Mouse (Mus musculus) kidney, embryonic 16.5 days (tissue): ENCODE results near the gene Irak4. TPM values are rescaled to one million over a fixed set of nuclear protein-coding genes. Genes with fewer than 3 reads are reported as not detected.

ENCODE experiments used
- ATAC-seq: fragments of 200-750 bp; cut with Nextera tagmentation; 2 replicates; pipeline ENCODE4 v1.8.0; 2017; ENCODE audit warnings: moderate TSS enrichment; ENCODE audit not compliant: low FRiP score, low TSS enrichment
- H3K27ac ChIP-seq: fragments of 300-500 bp; sonication (generic); 2 replicates; pipeline ENCODE4 v1.5.1; 2014; ENCODE audit warnings: low read length
- H3K27me3 ChIP-seq: fragments of 300-500 bp; sonication (generic); 2 replicates; pipeline ENCODE4 v1.6.1; 2014; ENCODE audit warnings: low read length, control low read depth, mixed read lengths; ENCODE audit not compliant: insufficient read depth
- H3K36me3 ChIP-seq: fragments of 300-500 bp; sonication (generic); 2 replicates; pipeline ENCODE4 v1.6.1; 2014; ENCODE audit warnings: low read length, control low read depth, mixed read lengths; ENCODE audit not compliant: insufficient read depth
- H3K4me1 ChIP-seq: fragments of 300-500 bp; sonication (generic); 2 replicates; pipeline ENCODE4 v1.6.1; 2014; ENCODE audit warnings: low read length, control low read depth, mixed read lengths; ENCODE audit not compliant: insufficient read depth
- H3K4me2 ChIP-seq: fragments of 300-500 bp; sonication (generic); replicated peaks from 2 replicates; pipeline ENCODE4 v1.6.1; 2014; ENCODE audit warnings: low read depth, low read length
- H3K4me3 ChIP-seq: fragments of 300-500 bp; sonication (generic); 2 replicates; pipeline ENCODE4 v1.5.1; 2014; ENCODE audit warnings: mild to moderate bottlenecking, low read length
- H3K9ac ChIP-seq: fragments of 300-500 bp; sonication (generic); replicated peaks from 2 replicates; pipeline ENCODE4 v1.6.1; 2014; ENCODE audit warnings: low read length
- H3K9me3 ChIP-seq: fragments of 300-500 bp; sonication (generic); 2 replicates; pipeline ENCODE4 v1.6.1; 2016; ENCODE audit warnings: low read length, control low read depth
- WGBS: fragments of 180-500 bp; shearing (Covaris S2); extraction: QIAGEN DNeasy Blood & Tissue Kit; methylation state at CpG from one replicate; pipeline ENCODE4 v1.1.7; 2014; 5-methylcytosine and 5-hydroxymethylcytosine counted together
- polyA plus RNA-seq: library from polyadenylated mRNA; unstranded; fragments of >200 nt; fragmentation: Nextera tagmentation; extraction: Ambion mirVana; gene quantifications from 2 replicates; pipeline ENCODE4 v1.2.1, GENCODE M21; 2015

Gene Irak4
- polyA plus RNA-seq, 1 experiment from 2014 or later = 17.4 TPM

DNA sequence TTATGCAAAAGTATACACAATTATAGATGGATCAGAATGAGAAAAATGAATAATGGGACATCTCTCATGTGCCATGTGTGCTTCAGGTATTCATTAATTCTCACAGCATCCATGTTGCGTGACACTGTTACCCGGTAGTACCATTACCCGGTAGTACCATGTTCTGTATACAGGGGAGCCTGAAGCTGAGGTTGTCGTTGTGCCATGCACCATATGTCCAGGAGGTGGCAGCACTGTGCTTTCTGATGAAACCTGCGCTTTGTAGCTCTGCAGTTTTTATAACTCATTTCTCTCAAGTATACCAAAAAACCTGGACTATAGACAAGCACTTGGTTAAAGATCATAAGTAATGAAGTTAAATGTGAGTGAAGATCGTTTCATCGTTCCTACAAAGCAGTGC, 14.0 kb downstream of the Irak4 start:
- Histone ChIP-seq H3K36me3 (peaks cover 8% of the 10 kb centered on the region), H3K4me1 (no peaks in the 10 kb centered on the region), H3K4me2 (no peak overlapping the region), H3K27me3 (no peaks in the 10 kb centered on the region), H3K9ac (no peak overlapping the region), H3K27ac (no peak overlapping the region), H3K9me3 (no peaks in the 10 kb centered on the region), H3K4me3 (no peak overlapping the region)
- 23% methylated on average over 7 of the region's 7 CpGs for WGBS
- ATAC-seq = 0 out of 2 replicates have a peak, but pooled peaks have one; percentile 70

DNA sequence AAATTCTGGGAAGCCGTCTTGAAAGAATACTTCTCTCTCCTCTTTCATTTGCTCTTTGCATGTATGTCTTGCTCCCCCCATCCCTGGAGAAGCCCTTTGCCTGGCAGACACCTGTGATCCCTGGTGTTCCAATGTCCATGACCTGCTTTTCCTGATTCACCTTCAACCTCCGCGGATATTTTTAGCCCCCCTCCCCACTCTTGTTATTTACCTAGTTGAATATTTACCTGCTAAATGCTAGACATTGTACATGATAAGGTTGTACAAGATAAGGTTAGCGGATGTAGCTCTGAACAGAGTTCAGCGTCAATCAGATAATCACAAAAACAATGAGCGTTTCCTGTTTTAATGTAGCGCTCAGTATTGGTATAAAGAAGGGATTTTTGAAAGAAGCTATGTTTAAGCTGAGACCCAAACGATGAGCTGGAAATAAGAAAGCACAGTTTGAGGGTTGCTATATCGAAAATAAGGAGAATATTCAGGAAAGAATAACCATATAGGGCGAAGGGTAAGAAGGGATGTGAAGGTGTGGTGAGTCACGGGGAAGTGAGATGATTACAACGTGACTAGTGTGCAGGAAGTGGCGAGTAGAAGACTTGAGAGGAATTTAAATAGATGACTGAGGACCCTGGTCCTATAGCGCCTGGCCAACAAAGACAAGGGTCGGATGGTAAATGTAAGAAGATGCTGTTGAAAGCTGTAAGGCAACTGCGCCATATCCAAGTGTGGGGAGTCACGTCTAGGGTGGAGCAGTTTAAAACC, 15.6 kb downstream of the Irak4 start:
- Histone ChIP-seq H3K36me3 (peaks cover 4% of the 10 kb centered on the region; the same call in 1 of the 2 replicates), H3K27me3 (no peaks in the 10 kb centered on the region), H3K27ac (no peak overlapping the region), H3K4me2 (no peak overlapping the region), H3K9ac (no peak overlapping the region), H3K9me3 (no peaks in the 10 kb centered on the region), H3K4me1 (no peaks in the 10 kb centered on the region), H3K4me3 (no peak overlapping the region)
- no peak for ATAC-seq
- 76% methylated on average over 17 of the region's 17 CpGs for WGBS

DNA sequence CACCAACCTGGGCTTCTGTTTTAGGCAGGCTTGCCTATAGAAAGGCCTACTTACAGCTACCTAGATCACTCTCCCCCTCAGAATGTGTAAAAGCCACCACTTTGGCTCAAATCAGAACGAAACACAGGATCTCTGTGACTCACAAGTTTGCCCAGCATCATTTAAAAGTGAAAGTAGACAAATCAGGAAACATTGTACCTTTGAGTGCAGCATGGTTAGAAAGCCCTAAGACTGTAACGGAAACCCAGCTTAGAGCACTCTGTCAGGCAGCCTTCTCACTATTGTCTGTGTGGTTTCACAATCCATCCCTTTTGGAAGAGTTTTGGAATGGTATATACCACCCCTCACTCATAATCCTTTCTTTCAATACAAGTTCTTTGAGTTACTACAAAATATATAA, 21.5 kb downstream of the Irak4 start:
- H3K27ac ChIP-seq = no peak overlapping the region
- peaks cover 4% of the 10 kb centered on the region; the same call in 1 of the 2 replicates for H3K36me3 ChIP-seq
- 93% methylated on average over 2 of the region's 2 CpGs for WGBS
- H3K4me1 ChIP-seq = no peaks in the 10 kb centered on the region
- no peak for ATAC-seq
- no peaks in the 10 kb centered on the region for H3K9me3 ChIP-seq
- no peak overlapping the region for H3K4me3 ChIP-seq
- H3K27me3 ChIP-seq = no peaks in the 10 kb centered on the region
- H3K4me2 ChIP-seq = no peak overlapping the region
- no peak overlapping the region for H3K9ac ChIP-seq

DNA sequence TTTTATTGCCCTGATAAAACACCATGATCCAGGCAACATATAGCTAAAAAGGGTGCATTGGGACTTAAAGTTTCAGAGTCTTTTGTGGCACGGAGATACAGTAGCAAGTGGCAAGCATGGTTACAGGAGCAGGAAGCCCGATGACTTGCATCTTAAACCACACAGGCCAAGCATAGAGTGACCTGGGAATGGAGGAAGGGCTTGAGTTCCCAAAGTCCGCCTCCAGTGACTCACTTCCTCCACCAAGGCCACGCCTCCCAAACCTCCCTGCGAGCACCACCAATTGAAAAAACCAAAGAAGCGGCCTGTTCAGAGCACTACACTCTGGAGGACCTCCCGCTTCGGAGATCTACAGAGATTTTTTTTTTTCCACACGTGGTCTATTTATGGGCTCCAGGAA, 22.4 kb downstream of the Irak4 start:
- Histone ChIP-seq H3K36me3 (peaks cover 4% of the 10 kb centered on the region; the same call in 1 of the 2 replicates), H3K27ac (no peak overlapping the region), H3K4me3 (no peak overlapping the region), H3K9me3 (no peaks in the 10 kb centered on the region), H3K4me1 (no peaks in the 10 kb centered on the region), H3K27me3 (no peaks in the 10 kb centered on the region), H3K9ac (no peak overlapping the region), H3K4me2 (no peak overlapping the region)
- WGBS = 87% methylated on average over 9 of the region's 9 CpGs
- ATAC-seq = no peak

DNA sequence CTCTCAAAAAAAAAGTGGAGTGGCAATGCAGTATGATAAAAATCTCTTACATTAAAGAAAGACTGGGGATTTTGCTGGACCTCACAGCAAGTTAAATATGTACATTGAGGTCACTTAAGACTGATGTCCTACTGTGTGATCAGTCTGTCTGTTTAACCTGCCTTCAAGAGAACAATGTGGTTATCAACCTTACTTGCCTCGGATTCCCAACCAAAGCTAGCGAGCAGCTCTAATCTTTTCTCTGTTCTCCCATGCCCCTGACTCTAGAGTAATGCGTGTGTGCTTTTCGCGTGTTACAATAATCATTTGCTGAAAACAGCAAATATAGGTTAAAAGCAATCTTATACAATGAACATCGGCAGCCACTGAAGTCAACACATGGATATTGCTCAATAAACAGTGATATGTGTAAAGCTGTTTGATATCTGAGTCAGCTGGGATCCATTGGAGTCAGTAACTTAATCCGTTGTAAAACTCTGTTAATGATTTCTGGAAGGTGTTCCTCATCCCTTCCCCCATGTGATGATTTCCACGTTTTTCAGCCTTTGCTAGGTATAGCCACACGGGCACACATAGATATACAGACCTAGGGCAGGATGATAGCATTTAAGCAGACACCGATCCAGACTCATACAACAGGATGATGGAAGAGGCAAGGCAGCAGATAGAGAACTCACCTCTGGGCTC, 25.2 kb downstream of the Irak4 start:
- Histone ChIP-seq H3K9ac (no peak overlapping the region), H3K27me3 (no peaks in the 10 kb centered on the region), H3K4me2 (no peak overlapping the region), H3K4me3 (no peak overlapping the region), H3K27ac (no peak overlapping the region), H3K9me3 (no peaks in the 10 kb centered on the region), H3K4me1 (no peaks in the 10 kb centered on the region), H3K36me3 (no peaks in the 10 kb centered on the region)
- ATAC-seq = no peak
- WGBS = 80% methylated on average over 10 of the region's 10 CpGs

DNA sequence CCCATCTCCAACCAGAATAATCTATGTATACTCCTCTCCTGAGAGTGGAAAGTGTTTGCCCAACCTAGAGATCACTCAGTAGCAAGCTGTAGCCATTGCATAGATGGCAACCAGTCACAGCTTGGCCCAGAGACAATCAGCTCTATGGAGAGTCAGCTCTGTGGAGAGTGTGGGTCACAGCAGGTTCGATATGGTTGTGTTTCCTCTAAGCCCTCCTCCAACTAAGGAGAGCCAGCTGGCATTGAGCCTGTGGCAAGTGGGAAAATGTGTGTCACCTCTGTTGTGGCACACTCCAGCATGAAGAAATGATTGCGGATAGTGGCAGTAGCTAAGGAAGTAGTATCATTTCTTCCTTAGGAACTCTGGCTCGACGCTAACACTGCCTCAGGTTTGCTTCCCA, 28.1 kb downstream of the Irak4 start:
- no peaks in the 10 kb centered on the region for H3K36me3 ChIP-seq
- no peak overlapping the region for H3K4me3 ChIP-seq
- H3K27me3 ChIP-seq = no peaks in the 10 kb centered on the region
- no peaks in the 10 kb centered on the region for H3K4me1 ChIP-seq
- 88% methylated on average over 4 of the region's 4 CpGs for WGBS
- H3K27ac ChIP-seq = no peak overlapping the region
- H3K4me2 ChIP-seq = no peak overlapping the region
- ATAC-seq = no peak
- no peak overlapping the region for H3K9ac ChIP-seq
- no peaks in the 10 kb centered on the region for H3K9me3 ChIP-seq

DNA sequence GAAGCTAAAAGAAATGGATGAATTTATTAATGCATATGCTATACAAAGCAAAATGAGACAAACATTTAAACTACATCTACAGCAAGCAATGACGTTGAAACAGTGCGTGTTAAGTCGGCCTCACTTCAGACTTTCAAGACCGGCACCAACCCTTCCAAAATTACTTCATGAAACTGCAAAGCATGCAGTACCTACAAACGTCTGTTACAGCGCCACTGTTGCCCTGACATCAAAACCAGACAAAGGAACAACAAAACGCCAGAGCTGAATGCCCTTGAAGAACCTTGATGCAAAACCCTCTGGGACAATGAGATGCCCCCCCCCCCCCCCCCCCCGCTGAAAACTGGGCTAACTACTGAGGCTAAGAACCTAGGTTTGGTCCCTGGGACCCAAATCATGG, 29.3 kb downstream of the Irak4 start:
- ATAC-seq = no peak
- WGBS = 63% methylated on average over 8 of the region's 8 CpGs
- no peak overlapping the region for H3K9ac ChIP-seq
- H3K4me2 ChIP-seq = no peak overlapping the region
- H3K27ac ChIP-seq = no peak overlapping the region
- no peaks in the 10 kb centered on the region for H3K9me3 ChIP-seq
- no peaks in the 10 kb centered on the region for H3K27me3 ChIP-seq
- no peaks in the 10 kb centered on the region for H3K36me3 ChIP-seq
- H3K4me3 ChIP-seq = no peak overlapping the region
- no peaks in the 10 kb centered on the region for H3K4me1 ChIP-seq

DNA sequence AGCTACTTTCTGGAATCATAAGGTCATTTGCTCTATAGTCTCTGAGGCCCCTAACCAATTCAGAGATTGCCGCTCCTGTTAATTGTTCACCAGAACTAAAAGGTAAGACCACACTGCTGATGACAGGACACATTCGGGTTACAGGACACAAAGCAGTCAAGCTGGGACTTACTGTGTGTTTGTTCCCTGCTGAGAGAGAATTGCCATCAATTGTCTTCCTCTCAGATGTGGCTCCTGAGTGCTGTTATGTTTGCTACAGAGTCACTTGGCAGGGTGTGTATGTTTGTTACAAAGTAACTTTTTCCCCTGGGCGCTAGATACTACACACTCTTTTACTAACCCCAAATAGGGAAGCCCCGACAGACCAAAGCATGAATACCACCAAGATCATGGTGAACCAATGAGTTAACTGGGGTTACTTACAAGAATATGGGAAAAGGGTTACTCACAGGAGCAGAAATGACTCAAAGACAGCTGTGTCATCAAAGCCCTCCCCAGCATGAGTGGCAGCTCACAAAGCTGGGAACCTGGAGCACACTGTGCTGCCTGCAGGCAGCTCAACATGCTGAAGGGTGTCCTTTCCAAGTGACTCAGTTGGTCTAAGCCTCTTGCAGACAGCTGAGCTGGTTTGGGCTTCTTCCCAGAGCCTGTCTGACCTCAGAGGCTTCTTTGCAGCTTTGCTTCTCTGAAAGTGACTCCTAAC, 31.3 kb downstream of the Irak4 start:
- H3K27ac ChIP-seq = no peak overlapping the region
- H3K27me3 ChIP-seq = no peaks in the 10 kb centered on the region
- no peak overlapping the region for H3K9ac ChIP-seq
- ATAC-seq = no peak
- peaks cover 7% of the 10 kb centered on the region; the same call in 1 of the 2 replicates for H3K36me3 ChIP-seq
- no peaks in the 10 kb centered on the region for H3K4me1 ChIP-seq
- H3K4me3 ChIP-seq = no peak overlapping the region
- 53% methylated on average over 4 of the region's 4 CpGs for WGBS
- no peaks in the 10 kb centered on the region for H3K9me3 ChIP-seq
- H3K4me2 ChIP-seq = no peak overlapping the region

DNA sequence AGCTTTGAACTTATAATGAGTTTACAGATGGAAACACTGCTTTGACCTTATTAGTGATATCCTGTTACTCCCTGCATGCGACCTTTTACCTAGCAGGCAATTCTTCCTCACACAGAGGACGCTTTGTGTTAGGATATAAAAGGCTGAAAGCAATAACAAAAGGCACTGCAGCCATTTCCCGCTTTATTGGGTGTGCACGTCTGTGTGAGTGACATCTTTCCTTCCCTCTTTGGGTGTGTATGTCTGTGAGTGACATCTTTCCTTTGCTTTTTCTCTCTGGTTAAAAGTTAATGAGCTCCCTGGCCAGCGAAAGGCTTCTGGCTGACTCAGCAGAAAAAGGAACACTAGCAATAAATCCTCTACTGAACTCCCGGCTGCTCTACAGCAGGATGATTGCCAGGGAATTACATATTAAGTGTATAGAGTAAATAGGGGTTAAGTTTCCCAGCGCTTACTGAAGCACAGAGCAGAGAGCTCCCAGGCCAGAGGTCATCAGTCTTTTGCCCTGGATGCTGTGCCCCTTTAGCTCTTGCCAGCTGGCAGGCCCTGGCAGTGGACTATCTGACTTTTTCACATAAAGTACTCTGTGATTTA, 38.7 kb downstream of the Irak4 start:
- Histone ChIP-seq H3K4me1 (0 out of 2 replicates have a peak, but pooled peaks cover 3% of the 10 kb centered on the region), H3K4me3 (no peak overlapping the region), H3K4me2 (no peak overlapping the region), H3K27me3 (no peaks in the 10 kb centered on the region), H3K9me3 (no peaks in the 10 kb centered on the region), H3K9ac (no peak overlapping the region), H3K27ac (peak overlapping the region; percentile 27; the same call in 1 of the 2 replicates), H3K36me3 (peaks cover 55% of the 10 kb centered on the region)
- ATAC-seq = peak; percentile 71; the same call in 1 of the 2 replicates
- WGBS = 30% methylated on average over 7 of the region's 7 CpGs
